Mouse (Mus musculus): ENCODE measurements around the gene Gusb.

- TF ChIP-seq CTCF (IDR thresholded peaks at IDR 0.05; ENCODE audit: low read depth) (no peak), EP300 (optimal IDR thresholded peaks at IDR 0.05) (no peak)
These were observed 59.4 kb downstream of the Gusb start for GRCm38 (mm10) chr5:129943402-129943801.
